Mouse (Mus musculus) left cerebral cortex, postnatal 25 days (tissue): Measurements from ENCODE around the gene Sh3yl1. TPM values are rescaled to one million over a fixed set of nuclear protein-coding genes. Genes with fewer than 3 reads are reported as not detected.

ENCODE experiments used
- DNase-seq, 2 experiments: peaks; one replicate each; pipeline ENCODE4 v3.0.0; 2022; ENCODE audit warnings: low spot score in 2 of 2, mixed read lengths in 1 of 2
- intact Hi-C: fragments of 180-260 bp; cut with DNase I; formaldehyde crosslinking; loops from one replicate; pipeline ENCODE4 v1.15.1; 2025
- total RNA-seq, 2 experiments: library from RNA; stranded (reverse); gene quantifications; 2 replicates each; pipeline ENCODE4 v1.2.3; 2021

The Sh3yl1 gene
- total RNA-seq, 2 experiments from 2014 or later: 11.2 to 12.3 TPM

DNA sequence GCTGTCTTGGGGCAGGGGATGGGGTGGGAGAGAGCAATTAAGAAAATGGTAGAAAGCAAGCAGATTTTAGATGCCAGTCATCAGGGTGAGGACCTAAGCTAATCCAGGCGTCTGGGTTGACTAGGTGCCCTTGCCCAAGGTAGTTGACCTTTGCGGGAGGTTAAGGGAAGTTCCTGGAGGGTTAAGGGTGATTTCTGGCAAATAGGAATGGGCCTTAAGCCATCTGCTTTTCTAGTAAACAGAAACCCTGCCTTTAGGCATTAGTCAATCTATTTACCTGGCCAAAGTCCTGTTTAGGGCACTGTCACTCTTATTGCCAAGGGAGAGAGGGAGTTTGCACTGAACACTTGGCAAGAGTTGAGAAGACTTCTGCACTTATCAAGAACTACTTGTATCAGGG is 25.4 kb downstream of the Sh3yl1 start:
- intact Hi-C loops: no loop called here
- DNase-seq: no peak

GRCm38 (mm10) chr12:30943057-30943986 is 31.9 kb downstream of the Sh3yl1 start:
- intact Hi-C loops: no loop called here
- DNase-seq: no peak

- DNase-seq: no peak
- intact Hi-C loops: no loop called here
Observed at GRCm38 (mm10) chr12:30944197-30944596, 32.7 kb downstream of the Sh3yl1 start.

- intact Hi-C loops: no loop called here
- no peak for DNase-seq
Observed at GRCm38 (mm10) chr12:30970700-30971099, 59.2 kb downstream of the Sh3yl1 start.

- intact Hi-C loops: no loop called here
- DNase-seq: no peak
Observed at GRCm38 (mm10) chr12:31003795-31004194, 92.3 kb downstream of the Sh3yl1 start.

- intact Hi-C loops: loop anchor here (1.0 kb wide), 1 partner anchor 409 kb away; no protein-coding TSS in a partner anchor
- DNase-seq: peak; percentile 52 to 69
Observed at GRCm38 (mm10) chr12:31005010-31005409, 93.5 kb downstream of the Sh3yl1 start.

- peak; percentile 17 to 20 for DNase-seq
- intact Hi-C loops: no loop called here
Observed at GRCm38 (mm10) chr12:31008171-31008570, 96.7 kb downstream of the Sh3yl1 start.

Other genes with a start within 250 kb of the Sh3yl1 start
- 1 to 10 TPM; 3.0 to 3.2 TPM for gene Alkal2, start 27.3 kb upstream of the Sh3yl1 start, total RNA-seq
- gene Acp1, start 79 bp upstream of the Sh3yl1 start, total RNA-seq: 10 to 100 TPM; 51.6 to 54.2 TPM
- not detected for gene Fam110c, start 162.2 kb downstream of the Sh3yl1 start, total RNA-seq